Mouse (Mus musculus): ENCODE results near the gene Farsb.
"Not testable (repeated sequence)": the region's sequence is repeated elsewhere in the genome, so short reads cannot be mapped to it uniquely, and the experiment has no call there.

Gene Farsb

DNA sequence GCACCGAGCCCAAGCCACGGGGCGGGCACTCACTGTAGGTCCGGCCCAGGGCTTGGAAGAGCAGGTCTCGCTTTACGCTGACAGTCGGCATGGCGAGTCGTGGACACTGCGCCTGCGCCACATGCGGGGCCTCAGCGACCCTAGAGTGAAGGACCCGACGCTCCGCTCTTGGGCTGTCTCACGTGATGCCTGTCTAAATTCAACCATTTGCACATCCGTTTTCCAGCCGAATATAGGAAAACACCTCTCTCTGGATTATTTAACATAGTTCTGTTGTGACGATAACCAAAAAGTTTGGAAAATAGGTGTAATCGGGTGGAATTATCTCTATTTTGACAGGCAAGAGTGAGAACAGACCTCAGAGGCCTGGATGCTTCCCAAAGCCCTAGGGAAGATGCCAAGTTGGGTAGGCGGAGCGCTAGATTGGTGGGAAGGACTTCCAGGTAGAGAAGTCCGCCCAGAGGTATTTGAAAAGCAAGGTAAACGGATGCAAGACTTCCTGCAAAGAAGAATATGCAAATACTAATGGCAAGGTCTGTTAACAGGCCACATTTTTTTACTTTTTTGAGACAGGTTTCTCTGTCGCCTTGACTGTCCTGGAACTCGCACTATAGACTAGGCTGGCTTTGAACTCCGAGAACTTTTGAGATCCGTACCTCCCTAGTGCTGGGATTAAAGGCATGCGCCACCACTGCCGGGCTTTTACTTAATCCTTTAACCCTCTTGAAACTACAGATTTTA lies at the start of gene Farsb:
Farsb (minus strand) TSS at position 146 of the 741 bp plus-strand sequence.
- DNase-seq (ENCODE audit: inconsistent ontology term): peak; percentile 95

DNA sequence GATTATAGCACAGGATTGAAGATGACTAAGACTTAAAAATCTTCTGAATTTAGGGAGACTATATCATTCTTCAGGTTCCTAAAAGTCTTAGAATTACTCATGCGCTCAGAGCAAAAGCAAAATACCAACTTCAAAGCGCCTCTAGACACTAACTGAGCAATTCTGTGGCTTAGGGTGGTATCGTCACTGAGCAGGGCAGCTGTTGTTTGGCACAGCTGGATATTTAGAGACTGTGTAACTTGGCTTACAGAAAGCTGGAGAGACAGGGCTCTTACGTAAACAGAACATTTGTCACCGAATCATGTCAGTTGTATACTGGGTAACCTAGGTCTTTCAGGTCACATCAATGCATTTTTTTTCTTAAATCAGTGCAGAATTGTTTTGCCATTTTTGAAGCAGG lies 49.7 kb upstream of the Farsb start:
- DNase-seq (ENCODE audit: inconsistent ontology term): peak; percentile 50

DNA sequence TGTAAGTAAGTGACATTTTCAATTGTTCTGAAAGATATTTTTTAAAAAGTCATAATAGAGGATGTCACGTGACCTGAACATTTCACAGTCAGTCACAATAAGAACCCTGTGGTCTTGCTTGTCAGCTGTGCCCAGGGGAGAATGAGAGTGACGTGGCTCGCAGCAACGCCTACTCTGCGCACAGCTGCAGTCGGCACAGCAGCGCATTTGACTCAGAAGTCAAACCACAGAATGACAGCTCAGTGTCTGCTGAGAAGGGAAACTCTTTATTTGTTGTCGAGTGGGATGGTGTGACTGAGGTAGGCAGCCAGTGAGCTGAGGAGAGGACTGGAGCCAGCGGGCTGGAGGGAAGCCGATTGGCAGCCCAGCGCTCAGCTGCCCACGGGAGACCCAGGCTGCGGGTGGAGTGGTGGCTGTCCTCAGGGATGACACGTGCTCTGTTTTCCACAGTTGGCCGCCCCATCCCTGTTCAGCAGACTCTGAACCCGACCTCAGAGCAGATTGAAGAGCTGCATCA lies 48.9 kb upstream of the Farsb start:
- DNase-seq (ENCODE audit: inconsistent ontology term): peak; percentile 93

DNA sequence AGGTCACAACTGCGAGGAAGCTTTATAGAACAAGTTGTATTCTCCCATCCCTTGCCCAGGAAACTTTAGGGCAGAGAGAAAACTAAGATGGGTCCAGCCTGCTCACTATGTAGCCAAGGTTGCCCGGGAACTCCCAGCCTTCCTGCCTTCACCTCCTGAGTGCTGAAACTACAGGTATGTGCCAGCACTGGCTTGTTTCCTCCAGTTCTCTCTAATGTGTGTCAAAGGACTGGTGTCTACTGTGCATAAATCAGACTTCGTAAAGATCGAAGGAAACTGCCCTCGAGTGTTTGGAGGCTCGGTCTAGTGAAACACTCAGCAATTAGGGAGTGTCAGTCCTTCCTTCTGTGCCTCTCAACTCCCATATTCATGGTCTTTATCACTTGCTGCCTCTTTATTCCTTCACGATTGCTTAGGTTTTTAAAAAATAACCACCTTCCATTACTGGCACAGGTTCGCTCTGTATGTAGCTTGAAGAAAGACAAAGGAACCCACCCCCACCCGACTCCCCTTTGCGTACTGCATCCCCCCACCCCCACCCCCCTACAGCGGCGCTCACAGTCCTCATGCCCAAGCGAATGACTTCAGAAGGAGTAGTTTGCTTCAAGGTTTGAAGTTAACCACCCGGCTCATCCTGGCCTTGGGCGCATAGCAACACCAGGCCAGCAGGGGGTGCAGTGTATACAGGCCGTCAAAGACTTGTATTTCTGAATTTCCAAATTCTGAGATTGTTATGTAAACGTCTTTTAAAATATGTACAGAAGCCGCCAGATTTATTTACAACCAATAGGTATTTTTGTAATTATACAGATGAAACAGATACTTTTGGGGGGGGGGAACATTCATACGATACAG lies 47.8 kb upstream of the Farsb start:
- DNase-seq (ENCODE audit: inconsistent ontology term): peak; percentile 63

DNA sequence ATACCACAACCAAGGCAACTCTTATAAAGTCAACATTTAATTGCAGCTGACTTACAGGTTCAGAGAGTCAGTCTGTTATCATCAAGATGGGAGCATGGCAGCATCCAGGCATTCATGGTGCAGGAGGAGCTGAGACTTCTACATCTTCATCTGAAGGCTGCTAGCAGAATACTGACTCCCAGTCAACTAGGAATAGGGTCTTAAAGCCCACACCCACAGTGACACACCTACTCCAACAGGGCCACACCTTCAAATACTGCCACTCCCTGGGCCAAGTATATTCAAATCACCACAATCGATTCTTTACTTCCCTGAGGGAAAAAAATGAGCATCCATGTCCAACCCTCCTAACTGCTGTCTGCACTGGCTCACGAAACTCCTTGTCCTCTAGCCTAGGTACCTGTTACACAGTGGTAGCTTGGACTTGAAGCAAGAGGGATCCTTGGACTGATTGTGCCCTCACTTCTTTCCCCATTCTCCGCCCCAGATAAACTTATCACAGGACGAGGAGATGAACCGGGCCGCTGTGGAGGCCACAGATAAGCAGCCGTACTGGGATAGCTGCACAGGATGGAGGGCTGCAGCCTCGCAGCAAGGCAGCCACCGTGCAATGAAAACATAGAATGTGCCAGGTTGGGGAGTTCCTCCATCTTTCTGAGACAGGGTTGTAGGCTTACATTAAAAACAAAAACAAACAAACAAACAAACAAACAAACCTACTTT lies 45.9 kb upstream of the Farsb start:
- no peak for DNase-seq (ENCODE audit: inconsistent ontology term)

DNA sequence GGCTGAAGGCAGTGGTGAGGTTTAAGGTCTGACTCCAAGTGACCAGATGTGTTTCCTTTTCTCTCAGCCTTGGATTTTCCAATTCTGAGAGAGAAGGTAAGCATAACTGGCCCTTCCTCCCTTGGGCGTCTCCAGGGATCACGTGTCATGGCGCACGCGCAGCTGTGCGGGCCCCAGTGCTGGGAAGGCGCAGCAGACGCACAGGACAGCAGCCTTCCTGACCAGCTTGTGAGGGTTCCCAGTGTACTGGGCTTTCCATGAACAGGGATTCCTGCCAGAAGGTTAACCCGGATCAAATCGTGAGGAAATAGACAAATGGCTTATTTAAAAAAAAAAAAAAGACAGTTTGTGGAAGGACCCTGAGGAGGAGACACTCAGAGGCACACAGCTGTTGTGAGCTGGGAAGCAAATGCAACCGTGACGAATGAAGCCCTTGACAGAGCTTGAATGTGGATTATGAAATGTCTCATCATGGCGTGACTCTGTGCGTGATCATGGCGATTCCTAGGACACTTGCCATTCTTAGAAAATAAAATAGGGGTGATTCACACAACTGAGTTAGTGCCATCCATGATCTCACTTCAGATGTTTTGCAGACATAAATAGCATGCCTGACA lies 43.6 kb upstream of the Farsb start:
- DNase-seq (ENCODE audit: inconsistent ontology term): no peak

DNA sequence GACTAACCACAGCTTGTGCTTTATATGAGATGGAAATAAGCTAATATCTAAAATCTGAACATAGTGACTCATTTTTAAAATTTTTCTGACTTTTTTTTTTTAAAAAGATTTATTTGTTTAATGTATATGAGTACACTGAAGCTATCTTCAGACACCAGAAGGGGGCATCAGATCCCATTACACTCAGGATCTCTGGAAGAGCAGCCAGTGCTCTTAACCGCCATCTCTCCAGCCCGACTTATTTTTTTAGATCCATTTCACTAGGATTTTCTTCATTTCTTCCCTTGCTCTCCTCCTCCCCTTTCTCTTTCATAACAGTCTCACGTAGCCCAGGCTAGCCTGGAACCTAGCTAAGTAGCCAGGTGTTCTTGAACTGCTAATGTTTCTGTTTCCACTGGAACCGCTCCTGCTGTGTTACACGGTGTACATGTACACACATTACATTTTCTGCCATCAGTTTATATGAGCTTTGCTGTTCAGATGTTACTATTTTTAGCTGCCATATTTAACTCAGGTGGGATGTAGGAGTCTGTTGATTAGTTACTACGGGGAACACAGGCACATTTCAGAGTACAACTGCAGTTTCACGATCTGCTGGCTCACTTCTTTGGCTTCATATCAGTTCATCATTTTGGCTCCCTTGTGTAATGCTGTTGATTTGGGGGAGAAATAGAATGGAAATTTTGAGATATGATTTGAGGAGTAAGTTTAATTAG lies 42.0 kb upstream of the Farsb start:
- DNase-seq (ENCODE audit: inconsistent ontology term): no peak

DNA sequence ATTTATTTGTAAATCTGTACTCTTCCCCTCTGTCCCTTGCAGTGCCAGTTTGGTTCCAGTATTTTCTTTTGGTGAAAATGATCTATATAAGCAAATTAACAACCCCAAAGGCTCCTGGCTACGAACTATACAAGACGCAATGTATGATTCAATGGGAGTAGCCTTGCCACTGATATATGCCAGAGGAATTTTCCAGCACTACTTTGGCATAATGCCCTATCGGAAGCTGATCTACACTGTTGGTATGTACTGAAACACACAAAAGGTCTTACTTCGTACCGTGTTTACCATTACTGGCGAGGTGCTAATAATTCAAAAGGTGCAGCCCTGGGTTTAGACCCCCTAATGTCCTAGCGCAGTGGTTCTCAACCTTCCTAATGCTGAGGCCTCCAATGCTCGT lies 40.3 kb upstream of the Farsb start:
- no peak for DNase-seq (ENCODE audit: inconsistent ontology term)

DNA sequence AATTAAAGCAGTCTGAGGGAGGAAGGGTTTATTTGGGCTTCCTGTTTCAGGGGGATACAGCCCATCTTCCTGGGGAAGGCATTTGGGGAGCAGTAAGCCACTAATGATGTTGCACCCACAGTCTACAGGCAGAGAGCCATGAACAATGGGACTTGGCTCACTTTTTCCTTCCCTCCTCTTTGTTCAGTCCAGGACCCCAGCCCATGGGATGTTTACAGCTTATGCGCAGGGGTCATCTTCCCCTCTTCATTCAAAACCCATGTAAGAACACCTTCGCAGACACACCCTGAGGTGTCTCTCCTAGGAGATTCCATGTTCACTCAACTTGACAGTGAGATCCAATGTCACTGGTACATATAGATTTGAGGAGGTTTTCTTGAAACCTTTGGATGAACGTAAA lies 39.7 kb upstream of the Farsb start:
- no peak for DNase-seq (ENCODE audit: inconsistent ontology term)

DNA sequence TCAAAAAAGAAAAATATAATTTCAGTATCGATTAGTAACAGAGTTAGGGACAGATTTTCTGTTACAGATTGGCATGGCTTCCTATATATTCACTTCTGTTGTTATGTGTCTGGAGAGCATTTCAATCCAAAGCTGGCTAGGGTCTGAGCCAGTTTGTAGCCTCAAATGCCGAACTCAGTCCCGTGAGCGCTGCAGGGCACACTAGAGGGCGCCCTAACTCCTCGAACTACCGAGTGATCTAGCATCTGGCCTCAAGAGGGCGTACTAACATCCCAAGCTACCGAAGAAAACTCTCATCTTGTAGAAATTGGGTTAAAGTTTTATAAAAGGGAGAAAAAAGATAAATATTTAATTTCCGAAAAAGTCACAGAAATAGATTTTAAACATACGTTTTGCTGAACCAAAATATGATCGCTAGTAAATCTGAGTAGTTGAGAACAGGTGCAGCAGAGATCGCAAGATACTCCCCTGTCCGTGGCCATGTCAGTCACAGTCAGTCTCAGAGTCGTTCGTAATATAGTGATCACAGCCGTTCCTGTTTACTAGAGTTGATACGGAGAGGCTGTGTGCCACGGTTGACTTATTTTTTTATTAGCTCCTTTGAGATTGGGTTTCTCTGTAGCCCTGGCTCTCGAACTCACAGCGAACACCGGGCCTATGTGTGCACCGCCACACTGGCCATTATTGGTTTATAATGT lies 36.6 kb upstream of the Farsb start:
- DNase-seq (ENCODE audit: inconsistent ontology term): no peak

DNA sequence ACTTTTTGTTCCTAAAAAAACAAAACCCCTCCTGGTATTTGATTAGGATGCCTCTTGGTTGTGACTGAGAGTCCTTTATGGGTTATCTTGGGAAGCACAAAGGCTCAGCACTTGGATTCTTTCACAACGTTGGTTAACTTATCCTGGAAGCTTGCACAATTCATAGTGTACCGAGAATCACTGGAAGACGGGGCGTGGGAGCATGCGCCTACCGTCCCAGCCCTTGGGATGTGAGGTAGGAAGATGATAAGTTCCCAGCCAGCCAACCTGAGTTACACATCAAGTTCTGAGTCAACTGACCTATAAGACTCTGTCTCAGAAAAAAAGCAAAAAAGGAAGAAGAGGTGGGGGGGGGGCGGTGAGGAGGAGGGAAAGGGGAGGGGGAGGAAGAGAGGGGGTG lies 30.2 kb upstream of the Farsb start:
- DNase-seq (ENCODE audit: inconsistent ontology term): no peak

DNA sequence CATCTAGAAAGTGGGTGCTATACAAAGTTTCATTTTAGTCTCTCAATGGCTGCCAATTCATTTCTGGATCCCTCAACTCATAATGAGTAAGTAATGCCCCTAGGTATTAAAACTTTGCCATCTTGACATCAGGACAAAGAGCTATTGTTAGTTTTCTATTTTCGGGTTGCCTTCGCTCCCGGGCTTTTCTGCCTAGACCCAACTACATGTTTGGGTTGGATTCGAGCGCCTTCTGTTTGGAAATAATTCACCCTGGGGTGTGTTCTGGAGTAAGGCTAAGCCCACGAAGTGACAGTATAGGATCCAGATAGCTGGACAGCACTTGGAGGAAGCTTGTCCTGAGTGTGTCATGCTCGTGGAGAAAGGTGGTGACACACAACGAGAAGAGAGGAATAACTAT lies 24.1 kb upstream of the Farsb start:
- no peak for DNase-seq (ENCODE audit: inconsistent ontology term)

DNA sequence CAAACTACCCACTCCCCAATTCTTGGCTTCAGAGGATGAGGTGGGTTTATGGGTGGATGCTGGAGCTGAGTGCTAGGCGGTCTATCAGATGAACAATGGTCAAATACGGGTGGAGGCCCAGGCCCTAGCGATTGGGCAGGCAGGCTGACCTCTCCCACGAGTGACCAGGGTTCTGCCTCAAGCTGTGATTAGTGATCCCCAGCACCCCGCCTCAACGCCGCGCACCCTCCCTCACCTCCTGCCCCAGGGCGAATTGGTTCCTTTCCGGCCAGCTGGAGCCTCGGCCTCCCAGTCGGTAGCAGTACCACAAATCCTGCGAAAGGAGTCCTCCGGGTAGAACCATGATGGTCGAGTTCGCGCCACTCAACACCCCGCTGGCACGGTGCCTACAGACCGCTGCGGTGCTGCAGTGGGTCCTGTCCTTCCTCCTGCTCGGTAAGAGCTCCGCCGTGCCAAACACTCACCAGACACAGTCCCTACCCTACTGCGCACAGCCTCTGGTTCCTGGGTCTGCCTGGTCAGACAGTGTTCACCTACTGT lies 23.0 kb upstream of the Farsb start, which contains the start of gene BC035947:
BC035947 (minus strand) TSS at position 538 of the 540 bp plus-strand sequence.
- DNase-seq (ENCODE audit: inconsistent ontology term): no peak

DNA sequence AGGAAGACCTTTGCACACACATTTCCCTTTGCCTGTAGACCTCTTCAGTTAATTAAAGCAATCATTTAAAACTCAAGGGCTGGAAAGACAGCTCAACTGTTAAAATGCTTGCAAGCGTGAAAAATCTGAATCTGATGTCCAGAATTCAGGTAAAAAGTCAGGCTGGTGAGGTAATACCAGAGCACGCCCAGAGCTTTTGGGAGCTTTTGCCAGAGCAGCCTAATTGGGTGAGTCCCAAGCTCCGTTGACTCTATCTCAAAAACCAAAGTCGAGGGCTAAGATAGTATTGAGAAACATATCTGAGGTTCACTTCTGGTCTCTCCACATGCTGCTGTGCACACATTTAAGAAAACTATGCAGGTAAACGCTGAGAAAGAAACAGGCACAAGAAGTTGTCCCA lies 22.2 kb upstream of the Farsb start, which contains the start of gene Mogat1:
Mogat1 (plus strand) TSS at position 130 of the 400 bp plus-strand sequence.
- no peak for DNase-seq (ENCODE audit: inconsistent ontology term)

DNA sequence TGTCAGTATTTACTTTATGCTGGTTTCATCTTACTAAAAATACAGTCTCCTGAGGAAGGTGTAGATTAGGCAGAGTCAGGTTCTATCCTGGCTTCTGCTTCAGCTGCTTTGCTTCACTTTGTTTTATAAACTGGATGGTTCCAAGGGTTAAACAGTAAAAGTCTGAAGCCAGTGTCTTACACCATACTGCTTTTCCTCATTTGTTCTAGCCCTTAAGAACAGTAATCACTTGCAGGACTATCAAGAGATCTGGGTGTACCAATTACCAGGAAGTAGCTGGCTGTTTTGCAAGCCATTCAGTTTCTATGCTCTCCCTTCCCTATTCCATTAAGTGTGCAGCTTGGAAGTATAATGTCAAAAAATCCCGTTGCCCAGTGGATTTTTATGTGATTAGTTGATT lies 18.4 kb upstream of the Farsb start:
- DNase-seq (ENCODE audit: inconsistent ontology term): no peak

DNA sequence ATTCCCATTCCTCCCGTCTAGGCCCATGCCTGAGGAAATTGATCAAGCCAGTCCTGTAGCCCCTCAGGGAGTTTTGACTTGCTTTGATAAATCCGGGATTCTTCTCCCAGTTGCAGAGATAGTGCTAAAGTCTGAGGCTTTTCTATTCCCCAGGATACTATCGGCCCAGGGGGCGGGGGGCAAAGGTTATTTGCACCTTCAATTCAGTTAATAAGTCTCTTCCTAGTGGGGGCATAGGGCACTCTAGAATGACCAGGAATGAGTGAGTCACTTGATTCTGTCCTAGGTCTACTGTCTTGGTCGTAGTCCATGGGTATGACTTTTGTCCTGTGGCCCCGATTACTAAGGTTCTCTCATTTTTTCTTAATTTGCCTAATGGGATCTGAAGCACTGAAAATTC lies 13.8 kb upstream of the Farsb start:
- DNase-seq (ENCODE audit: inconsistent ontology term): no peak

DNA sequence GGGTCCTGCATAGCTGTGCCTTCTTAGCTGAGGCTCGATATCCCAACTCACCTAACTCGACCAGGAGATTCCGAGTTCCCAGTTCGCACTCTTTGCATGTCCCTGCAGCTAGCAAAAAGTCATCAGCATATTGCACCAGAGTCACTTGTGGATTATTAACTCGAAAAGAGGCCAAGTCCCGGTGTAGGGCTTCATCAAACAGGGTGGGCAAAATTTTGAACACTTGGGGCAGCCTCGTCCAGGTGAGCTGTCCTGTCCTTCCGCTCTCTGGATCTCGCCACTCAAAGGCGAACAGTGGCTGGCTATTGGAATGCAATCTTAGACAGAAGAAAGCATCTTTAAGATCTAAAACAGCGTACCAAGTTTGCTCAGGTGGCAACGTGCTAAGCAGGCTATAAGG lies 13.2 kb upstream of the Farsb start:
- DNase-seq (ENCODE audit: inconsistent ontology term): not testable (repeated sequence)

DNA sequence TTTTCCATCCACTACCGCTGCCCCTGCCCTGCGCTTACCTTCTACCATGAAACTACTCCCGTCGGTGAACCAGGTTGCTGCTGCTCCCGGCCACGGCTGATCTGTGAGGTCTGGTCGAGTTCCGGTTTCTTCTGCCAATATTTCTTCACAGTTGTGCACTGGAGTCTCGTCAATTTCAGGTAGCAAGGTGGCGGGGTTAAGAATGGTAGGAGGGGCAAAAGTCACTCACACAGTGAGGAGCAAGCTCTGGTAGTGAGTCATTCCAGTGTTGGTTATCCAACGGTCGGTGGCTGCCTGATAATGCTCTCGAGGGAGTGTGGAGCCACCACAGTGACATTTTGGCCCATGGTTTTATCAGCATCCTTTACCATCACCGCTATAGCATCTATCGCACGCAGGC lies 12.3 kb upstream of the Farsb start:
- no peak for DNase-seq (ENCODE audit: inconsistent ontology term)

DNA sequence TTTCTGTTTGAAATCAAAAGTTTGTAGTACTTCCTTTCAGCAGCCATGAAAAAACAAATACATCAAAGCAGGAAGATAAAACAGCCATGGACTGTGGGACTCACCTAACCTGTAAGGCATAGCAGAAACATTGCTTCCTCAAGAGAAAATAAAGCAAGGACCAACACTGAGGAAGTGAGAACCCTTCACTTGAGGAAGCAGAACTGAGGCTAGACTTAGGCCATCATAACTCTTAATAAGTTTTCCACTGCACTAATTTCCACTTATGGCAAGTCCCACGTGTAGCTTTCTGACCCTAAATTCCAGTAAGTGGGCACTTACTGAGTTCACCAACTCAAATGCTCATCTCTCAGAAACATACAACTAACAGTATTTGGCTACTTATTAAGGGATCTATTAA lies 1.4 kb upstream of the Farsb start:
- DNase-seq (ENCODE audit: inconsistent ontology term): no peak

DNA sequence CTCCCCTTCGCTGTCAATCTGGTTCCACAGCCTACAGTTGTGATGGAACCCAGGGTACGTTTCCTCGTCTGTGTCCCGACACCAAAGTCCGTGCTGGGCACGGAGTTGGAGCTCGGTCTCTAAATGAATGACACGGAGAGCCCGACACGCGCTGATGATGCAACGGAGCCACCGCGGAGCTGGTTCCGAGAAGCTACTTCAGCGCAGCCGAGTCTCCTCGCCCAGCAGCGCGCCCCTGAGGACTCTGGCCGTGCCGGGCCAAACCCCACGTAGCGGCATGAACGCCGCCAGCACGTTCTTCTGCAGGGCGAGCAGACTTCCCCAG lies 308 bp downstream of the Farsb start:
- no peak for DNase-seq (ENCODE audit: inconsistent ontology term)

All from Muller cell, postnatal 12 days (primary cell).